Mouse (Mus musculus) heart, postnatal 10 days (tissue): ENCODE data around the gene Ttll8. TPM values are rescaled to one million over a fixed set of nuclear protein-coding genes. Genes with fewer than 3 reads are reported as not detected.

Experiments used
- DNase-seq, 2 experiments: peaks; one replicate each; pipeline ENCODE4 v3.0.0; 2021
- intact Hi-C: fragments of 180-260 bp; cut with DNase I; formaldehyde crosslinking; loops from one replicate; pipeline ENCODE4 v1.15.1; 2025
- total RNA-seq, 2 experiments: library from RNA; stranded (reverse); gene quantifications; 2 replicates each; pipeline ENCODE4 v1.2.3; 2021

Ttll8 gene
- total RNA-seq, 2 experiments from 2014 or later, result not detected

- DNase-seq, result no peak
- intact Hi-C loops, result no loop called here
Measured at GRCm38 (mm10) chr15:88844966-88845365, 109.3 kb downstream of the Ttll8 start.

- intact Hi-C loops, result no loop called here
- DNase-seq, result no peak
Measured at GRCm38 (mm10) chr15:88843486-88844097, 110.6 kb downstream of the Ttll8 start.

- intact Hi-C loops, result no loop called here
- no peak for DNase-seq
Measured at GRCm38 (mm10) chr15:88842300-88842673, 111.9 kb downstream of the Ttll8 start.

GRCm38 (mm10) chr15:88841580-88842299, 112.5 kb downstream of the Ttll8 start:
- intact Hi-C loops, result no loop called here
- DNase-seq, result no peak

GRCm38 (mm10) chr15:88841160-88841559, 113.1 kb downstream of the Ttll8 start:
- intact Hi-C loops, result no loop called here
- DNase-seq, result no peak

Other genes with a start within 250 kb of the Ttll8 start
- 10 to 100 TPM; 38.6 to 39.6 TPM for gene Brd1, start 220.2 kb downstream of the Ttll8 start, total RNA-seq
- 10 to 100 TPM; 10.9 to 12.6 TPM for gene Zbed4, start 202.8 kb downstream of the Ttll8 start, total RNA-seq
- 1 to 10 TPM; 8.6 to 8.8 TPM for gene Alg12, start 135.1 kb downstream of the Ttll8 start, total RNA-seq
- gene Creld2, start 134.8 kb downstream of the Ttll8 start, total RNA-seq, result 10 to 100 TPM; 16.8 to 20.3 TPM
- 10 to 100 TPM; 49.8 to 85.5 TPM for gene Pim3, start 92.2 kb downstream of the Ttll8 start, total RNA-seq
- not detected for gene Mlc1, start 24.6 kb upstream of the Ttll8 start, total RNA-seq
- gene Mov10l1, start 28.5 kb upstream of the Ttll8 start, total RNA-seq, result 10 to 100 TPM; 80.4 to 85.6 TPM
- 1 to 10 TPM; 1.1 to 1.2 TPM for gene Panx2, start 105.3 kb upstream of the Ttll8 start, total RNA-seq
- 10 to 100 TPM; 42.8 to 47.3 TPM for gene Trabd, start 120.7 kb upstream of the Ttll8 start, total RNA-seq
- gene Selenoo, start 134.7 kb upstream of the Ttll8 start, total RNA-seq, result 10 to 100 TPM; 10.5 to 13.0 TPM
- gene Tubgcp6, start 168.7 kb upstream of the Ttll8 start, total RNA-seq, result 10 to 100 TPM; 13.7 to 13.9 TPM
- gene Hdac10, start 174.3 kb upstream of the Ttll8 start, total RNA-seq, result 1 to 10 TPM; 8.3 to 9.1 TPM
- gene Mapk12, start 186.3 kb upstream of the Ttll8 start, total RNA-seq, result 10 to 100 TPM; 23.8 to 24.8 TPM
- gene Mapk11, start 195.2 kb upstream of the Ttll8 start, total RNA-seq, result 1 to 10 TPM; 4.1 to 4.8 TPM
- 100 to 1,000 TPM; 115 to 145 TPM for gene Plxnb2, start 226.4 kb upstream of the Ttll8 start, total RNA-seq
- gene Dennd6b, start 242.1 kb upstream of the Ttll8 start, total RNA-seq, result 1 to 10 TPM; 8.6 TPM